Mouse (Mus musculus) Muller cell, postnatal 12 days (primary cell): ENCODE results near the gene Ppil4.
A peak's percentile ranks its signal among the peaks of the same experiment; 100 is the strongest.

Experiments
- DNase-seq: peaks from one replicate; pipeline ENCODE4 v3.0.0-alpha.2; 2015; ENCODE audit errors: inconsistent ontology term

Ppil4 gene

DNA sequence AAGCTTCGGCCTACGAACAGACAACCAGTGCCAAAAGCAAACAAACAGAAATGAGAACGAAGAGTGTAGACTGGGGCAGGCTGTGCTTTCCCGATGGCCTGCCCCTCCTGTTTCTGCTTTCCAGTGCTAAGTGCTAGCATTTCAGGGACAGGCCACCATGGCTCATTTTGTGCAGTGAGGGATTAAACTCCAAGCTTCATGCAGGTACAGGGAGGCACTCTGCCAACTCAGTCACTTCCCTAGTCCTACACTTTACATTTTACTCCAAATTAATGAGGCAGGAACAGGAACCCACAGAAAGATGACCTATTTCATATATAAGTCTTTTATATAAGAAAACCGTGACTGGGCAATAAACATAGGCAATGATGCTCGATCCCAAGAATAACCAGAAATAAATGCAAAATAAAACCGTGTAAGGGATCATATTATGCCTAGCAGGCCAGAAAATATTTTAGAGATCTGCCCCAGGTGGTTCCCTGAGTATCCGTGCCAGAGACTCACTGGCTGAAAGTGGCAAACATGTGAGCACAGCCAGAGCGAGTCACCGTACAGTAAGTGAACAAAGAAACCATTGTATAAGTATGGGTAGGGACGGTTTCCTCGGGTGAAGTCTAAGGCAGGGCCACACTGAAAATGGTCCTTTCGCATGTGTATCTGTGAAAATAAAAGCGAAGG is 68.7 kb downstream of the Ppil4 start:
- DNase-seq = no peak

DNA sequence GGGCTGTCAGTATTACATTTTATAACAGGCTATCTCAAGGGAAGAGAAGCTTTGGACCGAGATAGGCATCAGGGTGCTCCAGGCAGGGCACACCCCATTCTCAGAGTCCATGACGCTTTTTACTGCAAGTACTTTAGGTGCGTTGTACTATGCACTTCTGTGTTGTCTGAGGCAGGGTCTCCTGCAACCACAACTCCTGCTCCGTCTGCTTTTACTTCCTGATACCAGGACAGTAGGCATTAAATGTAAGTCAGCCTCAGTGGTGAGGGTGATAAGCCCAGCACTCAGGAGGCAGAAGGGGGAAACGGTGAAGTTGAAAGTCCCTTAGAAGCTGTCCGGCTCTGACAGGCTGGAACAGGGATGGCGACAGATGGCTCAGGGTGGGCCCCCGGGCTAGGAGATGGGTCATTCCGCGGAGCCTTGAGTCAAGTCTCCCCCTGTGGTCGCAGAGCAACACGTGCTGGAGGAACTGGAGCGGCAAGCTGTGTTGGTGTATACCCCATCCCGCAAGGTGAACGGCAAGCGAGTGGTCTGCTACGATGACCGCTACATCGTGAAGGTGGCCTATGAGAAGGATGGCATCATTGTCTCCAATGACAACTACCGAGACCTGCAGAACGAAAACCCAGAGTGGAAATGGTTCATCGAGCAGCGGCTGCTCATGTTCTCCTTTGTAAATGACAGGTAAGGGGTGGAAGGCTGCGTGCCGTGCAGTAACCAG is 69.4 kb downstream of the Ppil4 start:
- no peak for DNase-seq

DNA sequence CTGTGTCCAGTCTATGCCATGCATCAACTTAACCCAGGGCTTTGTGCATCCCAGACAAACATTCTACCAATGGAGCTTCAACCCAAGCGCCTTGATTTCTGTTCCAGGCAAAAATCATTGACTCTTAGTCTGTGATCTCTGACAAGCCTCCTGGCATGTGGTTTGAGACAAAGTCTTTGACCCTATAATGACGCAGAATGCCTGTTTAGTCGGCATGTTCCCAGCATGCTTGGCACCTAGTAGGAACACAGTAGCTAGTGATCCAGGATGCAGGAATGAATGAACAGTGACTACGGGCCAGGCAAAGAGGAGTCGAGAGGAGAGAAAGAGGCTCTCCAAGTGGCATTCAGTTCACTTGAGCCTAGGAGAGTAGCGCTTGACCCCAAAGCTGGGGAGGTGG is 70.7 kb downstream of the Ppil4 start:
- DNase-seq = no peak

DNA sequence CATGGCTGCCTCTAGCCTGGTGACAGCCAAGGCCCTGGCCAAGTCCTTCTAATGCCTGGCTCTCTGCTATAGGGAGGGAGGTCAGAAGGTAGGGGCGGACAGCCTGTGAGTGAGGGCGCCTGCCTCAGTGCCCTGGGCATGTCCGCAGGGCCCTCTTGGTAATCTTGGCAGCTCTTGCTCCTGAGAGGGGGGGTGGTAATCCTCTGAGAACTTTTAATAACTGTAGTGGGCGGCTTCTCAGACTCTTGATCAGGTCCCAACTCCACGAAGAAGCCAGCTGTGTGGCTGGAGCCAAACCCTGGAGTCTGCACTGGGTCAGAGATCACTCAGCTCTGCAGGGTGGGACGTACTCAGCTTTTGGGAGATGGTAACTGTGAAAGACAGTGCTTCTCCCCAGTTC is 71.5 kb downstream of the Ppil4 start:
- DNase-seq = no peak

DNA sequence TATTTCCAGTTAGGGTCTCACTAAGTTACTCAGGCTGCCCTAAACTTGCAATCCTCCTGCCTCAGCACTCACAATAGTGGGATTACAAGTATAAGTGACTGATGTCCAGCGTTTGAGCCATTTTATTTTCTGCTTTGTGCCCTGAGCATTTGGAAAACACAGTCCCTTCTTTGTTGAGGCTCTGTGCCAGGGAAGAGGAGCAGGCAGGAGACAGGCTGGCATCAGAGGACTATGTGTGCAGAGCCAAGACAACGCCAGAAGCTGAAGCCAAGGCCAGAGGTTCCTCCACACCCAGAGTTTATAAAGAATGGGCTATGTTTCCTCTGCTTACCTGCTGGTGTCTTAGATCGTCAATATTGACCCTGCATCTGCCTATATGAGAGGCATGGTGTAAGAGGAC is 72.1 kb downstream of the Ppil4 start:
- DNase-seq = no peak

DNA sequence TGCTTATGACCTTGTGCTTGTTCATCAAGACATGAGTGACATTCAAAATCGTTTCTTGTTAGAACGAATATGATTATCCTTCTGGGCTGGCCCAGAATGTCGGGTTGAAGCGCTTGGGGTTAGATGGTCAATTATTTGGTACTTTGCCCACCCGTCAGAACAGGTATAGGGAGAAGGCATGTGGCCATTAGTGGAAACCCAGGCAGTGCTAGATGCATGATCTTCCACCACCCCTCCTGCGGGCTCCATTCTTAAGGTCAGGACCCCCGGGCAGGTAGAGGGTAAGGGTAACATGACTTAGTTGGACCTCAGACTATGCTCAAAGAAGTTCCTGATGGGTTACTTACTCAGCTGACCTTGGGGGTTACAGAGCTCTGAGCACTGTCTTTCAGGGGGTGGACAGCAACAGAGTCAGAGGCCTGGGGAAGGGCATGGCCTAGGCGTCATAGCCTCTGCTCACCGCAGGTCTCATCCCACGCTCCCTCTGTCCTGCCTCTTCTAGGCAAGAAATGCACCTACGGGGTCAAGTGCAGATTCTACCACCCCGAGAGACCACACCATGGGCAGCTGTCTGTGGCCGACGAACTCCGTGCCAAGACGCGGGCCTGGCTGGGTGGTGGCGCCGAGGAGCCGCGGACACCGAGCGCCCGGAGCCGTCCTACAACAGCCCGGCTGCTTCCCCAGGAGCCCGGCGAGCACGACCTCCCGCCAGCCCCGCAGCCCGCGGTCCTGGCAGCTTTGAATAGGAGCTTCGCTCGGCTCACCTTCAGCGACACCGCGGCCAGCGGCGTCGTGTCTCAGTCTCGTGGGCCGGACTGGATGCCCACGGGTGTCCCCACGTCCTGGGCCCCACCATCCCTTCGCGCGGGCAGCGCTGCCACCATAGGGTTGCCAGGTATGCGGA is 74.3 kb downstream of the Ppil4 start:
- DNase-seq = peak; percentile 11

DNA sequence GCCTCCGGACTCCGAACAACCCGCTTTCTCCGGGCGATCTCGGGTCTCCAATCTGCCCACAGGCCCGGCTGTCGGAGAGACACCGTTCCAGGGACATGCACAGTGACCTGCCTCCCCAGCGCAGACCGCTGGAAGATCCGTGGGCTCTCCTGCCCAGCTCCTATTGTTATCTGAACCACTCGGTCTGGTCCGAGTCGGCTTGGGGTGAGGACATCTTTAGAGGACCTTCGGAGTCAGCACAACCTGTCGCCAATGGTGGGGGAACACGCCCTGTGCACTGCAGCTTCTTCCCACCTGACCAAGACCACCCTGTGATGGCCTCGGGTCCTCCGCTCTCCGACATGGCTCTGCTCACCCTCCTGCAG is 75.0 kb downstream of the Ppil4 start:
- no peak for DNase-seq

DNA sequence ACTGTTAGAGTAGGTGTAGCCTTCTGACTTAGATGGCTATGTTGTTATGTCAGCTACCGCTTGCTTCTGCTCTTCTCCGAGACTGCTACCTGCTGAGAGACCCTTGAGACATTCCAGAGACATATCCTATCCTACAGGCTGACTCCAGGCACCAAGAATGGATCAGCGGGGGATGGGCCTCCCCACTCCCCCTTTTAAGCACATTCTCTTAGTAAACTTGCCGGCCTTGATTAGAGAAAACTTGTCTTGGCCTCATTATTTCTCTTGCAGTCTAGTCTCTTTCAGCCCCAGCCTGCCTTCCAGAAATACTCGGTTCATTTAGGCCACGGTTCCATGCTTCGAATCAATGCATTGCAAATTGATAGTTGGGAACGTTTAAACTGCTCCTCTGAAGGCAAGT is 77.1 kb downstream of the Ppil4 start:
- DNase-seq = no peak

DNA sequence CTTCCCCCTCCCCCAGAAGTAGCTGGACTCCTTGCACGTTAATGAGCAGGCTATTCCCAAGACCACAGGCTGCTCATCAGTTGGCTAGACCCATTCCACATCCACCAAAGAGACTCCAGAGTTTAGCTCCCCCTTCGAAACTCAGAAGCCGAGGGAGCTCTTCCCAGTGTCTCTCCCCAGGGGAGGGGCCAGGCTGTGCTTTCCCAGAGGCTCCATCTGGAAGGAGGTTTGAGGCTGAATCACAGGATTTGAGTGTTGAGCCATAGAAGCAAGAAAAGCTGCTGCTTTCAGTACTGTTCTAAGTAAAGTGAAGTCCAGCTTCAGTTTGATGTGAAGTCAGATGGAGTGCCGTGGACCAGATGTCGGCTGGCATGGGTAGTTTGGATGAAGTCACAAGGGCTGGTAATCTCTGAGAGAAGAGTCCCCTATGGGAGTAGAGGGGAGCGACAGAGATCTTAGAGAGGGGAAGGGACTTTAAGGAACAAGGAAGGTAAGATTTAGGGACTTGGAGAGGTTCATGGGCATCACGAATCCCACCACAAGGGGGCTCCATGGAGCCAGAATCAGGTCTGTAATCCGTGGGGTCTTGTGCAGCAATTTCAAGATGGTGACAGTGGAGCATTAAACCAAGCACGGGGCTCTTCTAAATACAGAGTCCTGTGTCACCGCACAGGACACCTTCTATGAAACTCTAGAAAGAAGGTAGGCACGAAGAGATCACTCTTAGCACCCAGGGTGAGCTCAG is 78.1 kb downstream of the Ppil4 start:
- DNase-seq = no peak

DNA sequence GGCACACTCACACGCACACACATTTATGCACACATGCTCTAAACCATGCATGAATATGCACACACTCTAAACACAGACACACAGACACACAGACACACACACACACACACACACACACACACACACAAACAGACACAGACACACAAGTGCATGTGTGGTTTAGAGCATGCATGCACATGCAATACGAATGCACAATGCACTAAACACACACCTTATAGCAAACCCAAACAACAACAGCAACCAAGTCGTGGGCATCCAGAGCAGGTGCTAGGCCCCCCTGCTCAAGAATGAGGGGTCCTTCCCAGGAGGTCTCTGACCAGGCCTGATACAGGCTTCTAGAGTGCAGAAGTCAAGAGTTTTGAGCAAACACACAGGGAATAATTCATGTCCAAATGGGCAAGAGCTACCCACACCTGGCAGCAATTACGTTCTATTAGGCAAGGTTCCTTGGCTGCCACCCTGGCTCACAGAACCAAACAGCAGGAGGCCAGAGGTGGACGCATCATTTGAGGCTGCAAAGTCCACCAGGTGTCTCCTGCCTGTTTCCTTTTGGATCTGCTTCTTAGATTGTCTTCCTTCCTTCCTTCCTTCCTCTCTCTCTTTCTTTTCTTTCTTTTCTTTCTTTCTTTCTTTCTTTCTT is 78.8 kb downstream of the Ppil4 start:
- DNase-seq = no peak
